Mouse (Mus musculus): ENCODE data around the gene Tmem108.

- no peak for TF ChIP-seq CTCF (IDR thresholded peaks at IDR 0.05; ENCODE audit: control insufficient read depth, insufficient read depth, insufficient read length)
- no peak for TF ChIP-seq USF1 (IDR thresholded peaks at IDR 0.05; ENCODE audit: low read depth)
- TF ChIP-seq MAX (IDR thresholded peaks at IDR 0.05), result no peak
- TF ChIP-seq MYOG (IDR thresholded peaks at IDR 0.05; ENCODE audit: control insufficient read depth, extremely low read depth, insufficient read length), result no peak
- TF ChIP-seq CEBPB (IDR thresholded peaks at IDR 0.05; ENCODE audit: low read depth), result no peak
- no peak for TF ChIP-seq MYOD1 (IDR thresholded peaks at IDR 0.05; ENCODE audit: control insufficient read depth, insufficient read length, low read depth)
- TF ChIP-seq FOSL1 (IDR thresholded peaks at IDR 0.05; ENCODE audit: insufficient read depth, low read length, poor library complexity, severe bottlenecking), result no peak
These were observed 122.2 kb downstream of the Tmem108 start for GRCm38 (mm10) chr9:103639413-103639812.

Data from C2C12 (cell line).